Mouse (Mus musculus) embryonic facial prominence, embryonic 14.5 days (tissue): ENCODE results near the gene Uri1. TPM values are rescaled to one million over a fixed set of nuclear protein-coding genes. Genes with fewer than 3 reads are reported as not detected.
A peak's percentile ranks its signal among the peaks of the same experiment; 100 is the strongest.

Source experiments
- ATAC-seq: fragments of 200-750 bp; cut with Nextera tagmentation; 2 replicates; pipeline ENCODE4 v1.8.0; 2017; ENCODE audit warnings: low read depth, moderate number of reproducible peaks, moderate TSS enrichment
- DNase-seq: peaks from one replicate; pipeline ENCODE4 v3.0.0-alpha.2; 2015; ENCODE audit warnings: low spot score
- H3K27ac ChIP-seq: fragments of 300-500 bp; sonication (generic); replicated peaks from 2 replicates; pipeline ENCODE4 v1.5.1; 2014; ENCODE audit warnings: low read depth, mild to moderate bottlenecking, low read length, moderate library complexity
- H3K27me3 ChIP-seq: fragments of 300-500 bp; sonication (generic); replicated peaks from 2 replicates; pipeline ENCODE4 v1.6.1; 2014; ENCODE audit warnings: low read length; ENCODE audit not compliant: control insufficient read depth, insufficient read depth
- H3K36me3 ChIP-seq: fragments of 300-500 bp; sonication (generic); 2 replicates; pipeline ENCODE4 v1.6.1; 2014; ENCODE audit warnings: low read length, mixed read lengths; ENCODE audit not compliant: control insufficient read depth, insufficient read depth
- H3K4me1 ChIP-seq: fragments of 300-500 bp; sonication (generic); 2 replicates; pipeline ENCODE4 v1.6.1; 2014; ENCODE audit warnings: antibody characterized with exemption, low read length; ENCODE audit not compliant: control insufficient read depth, insufficient read depth
- H3K4me2 ChIP-seq: fragments of 300-500 bp; sonication (generic); 2 replicates; pipeline ENCODE4 v1.6.1; 2014; ENCODE audit warnings: low read depth, mild to moderate bottlenecking, low read length, moderate library complexity, mixed read lengths
- H3K4me3 ChIP-seq: fragments of 300-500 bp; sonication (generic); 2 replicates; pipeline ENCODE4 v1.5.1; 2014; ENCODE audit warnings: low read depth, mild to moderate bottlenecking, low read length
- H3K9ac ChIP-seq: fragments of 300-500 bp; sonication (generic); 2 replicates; pipeline ENCODE4 v1.6.1; 2014; ENCODE audit warnings: low read depth, mild to moderate bottlenecking, low read length, moderate library complexity, mixed read lengths
- H3K9me3 ChIP-seq: fragments of 300-500 bp; sonication (generic); 2 replicates; pipeline ENCODE4 v1.6.1; 2016; ENCODE audit warnings: low read length; ENCODE audit not compliant: control insufficient read depth
- WGBS: fragments of 180-500 bp; shearing (Covaris S2); extraction: QIAGEN DNeasy Blood & Tissue Kit; methylation state at CpG from one replicate; pipeline ENCODE4 v1.1.7; 2014; 5-methylcytosine and 5-hydroxymethylcytosine counted together
- polyA plus RNA-seq: library from polyadenylated mRNA; unstranded; fragments of >200 nt; fragmentation: Nextera tagmentation; extraction: Ambion mirVana; gene quantifications from 2 replicates; pipeline ENCODE4 v1.2.1, GENCODE M21; 2014

The Uri1 gene
- 42.0 and 42.1 TPM in 2 replicates for polyA plus RNA-seq

DNA sequence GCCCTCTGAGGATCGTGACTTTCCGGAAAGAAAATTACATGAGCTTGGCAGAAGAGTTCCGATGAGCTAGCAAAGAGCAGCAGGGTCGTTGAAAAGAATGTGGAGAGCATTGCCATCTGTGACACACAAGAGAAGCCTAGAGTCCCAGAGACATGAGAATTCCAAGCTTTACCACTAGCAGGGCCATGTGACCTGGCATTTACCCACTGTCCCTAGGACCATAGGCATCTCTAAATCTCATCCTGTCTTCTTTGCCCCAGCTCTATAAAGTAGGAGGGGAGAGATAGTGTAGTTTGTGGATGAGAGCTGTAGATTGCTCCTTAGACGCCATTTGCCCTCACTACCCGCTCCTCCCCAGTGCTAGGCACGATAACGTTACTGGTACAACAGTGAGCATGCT lies at the start of gene Uri1:
Uri1 (minus strand) TSS at position 101 of the 400 bp plus-strand sequence.
- Histone ChIP-seq H3K4me1 (no peaks in the 10 kb centered on the region), H3K27me3 (no peaks in the 10 kb centered on the region), H3K36me3 (no peaks in the 10 kb centered on the region), H3K4me2 (no peak within 1 kb of the TSS), H3K27ac (no peak within 1 kb of the TSS), H3K9me3 (no peaks in the 10 kb centered on the region), H3K4me3 (no peak within 1 kb of the TSS), H3K9ac (no peak within 1 kb of the TSS)
- DNase-seq = no peak
- 85% methylated on average over 8 of the region's 8 CpGs for WGBS
- ATAC-seq = no peak

- Histone ChIP-seq H3K4me3 (no peak overlapping the region), H3K36me3 (no peaks in the 10 kb centered on the region), H3K9me3 (no peaks in the 10 kb centered on the region), H3K4me2 (no peak overlapping the region), H3K27ac (no peak overlapping the region), H3K27me3 (no peaks in the 10 kb centered on the region), H3K4me1 (no peaks in the 10 kb centered on the region), H3K9ac (no peak overlapping the region)
- no peak for ATAC-seq
- DNase-seq = no peak
- 77% methylated on average over 5 of the region's 5 CpGs for WGBS
Observed at GRCm38 (mm10) chr7:38071065-38071464, 47.7 kb upstream of the Uri1 start.

DNA sequence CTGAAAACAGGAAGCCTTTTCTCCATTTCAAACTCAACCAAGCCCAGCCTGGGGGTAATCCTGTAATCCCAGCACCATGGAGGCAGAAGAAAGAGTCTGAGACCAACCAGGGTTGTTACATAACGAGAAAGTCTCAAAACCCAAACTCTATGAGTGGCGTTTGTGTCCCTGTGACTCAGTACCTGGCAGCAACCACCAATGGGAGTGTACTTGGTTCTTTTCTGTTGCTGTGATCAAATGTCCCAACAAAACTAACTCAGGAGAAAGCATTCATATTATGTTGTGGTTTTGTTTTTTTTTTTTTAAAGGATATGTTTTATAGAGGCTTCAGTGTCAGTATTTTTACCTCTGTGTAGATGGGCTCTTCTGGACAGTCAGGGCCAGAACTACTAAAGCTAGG lies 47.3 kb upstream of the Uri1 start:
- Histone ChIP-seq H3K36me3 (no peaks in the 10 kb centered on the region), H3K4me2 (no peak overlapping the region), H3K27ac (no peak overlapping the region), H3K27me3 (no peaks in the 10 kb centered on the region), H3K4me1 (no peaks in the 10 kb centered on the region), H3K4me3 (no peak overlapping the region), H3K9me3 (no peaks in the 10 kb centered on the region), H3K9ac (no peak overlapping the region)
- ATAC-seq = no peak
- WGBS = 40% methylated on average over 2 of the region's 2 CpGs
- no peak for DNase-seq

DNA sequence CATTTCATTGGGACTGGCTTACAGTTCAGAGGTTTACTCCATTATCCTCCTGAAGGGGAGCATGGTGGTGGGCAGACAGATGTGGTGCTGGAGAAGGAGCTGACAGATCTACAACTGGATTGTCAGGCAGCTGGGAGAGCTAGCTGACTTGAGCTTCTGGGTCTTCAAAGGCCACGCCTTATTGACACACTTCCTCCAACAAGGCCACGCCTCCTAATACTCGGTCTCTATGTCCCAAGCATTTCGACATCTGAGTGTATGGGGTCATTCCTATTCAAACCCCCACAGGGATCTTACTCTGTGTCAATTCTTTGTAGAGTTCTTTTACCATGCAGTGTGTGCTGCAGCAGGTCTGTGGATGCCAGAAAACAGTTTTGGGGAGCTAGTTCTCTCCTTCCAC lies 41.1 kb upstream of the Uri1 start:
- 55% methylated on average over 4 of the region's 4 CpGs for WGBS
- DNase-seq (no peak), ATAC-seq (no peak)
- no peak overlapping the region for H3K9ac ChIP-seq
- no peak overlapping the region for H3K27ac ChIP-seq
- no peak overlapping the region for H3K4me2 ChIP-seq
- H3K9me3 ChIP-seq = no peaks in the 10 kb centered on the region
- no peaks in the 10 kb centered on the region for H3K27me3 ChIP-seq
- H3K36me3 ChIP-seq = no peaks in the 10 kb centered on the region
- no peaks in the 10 kb centered on the region for H3K4me1 ChIP-seq
- H3K4me3 ChIP-seq = no peak overlapping the region

DNA sequence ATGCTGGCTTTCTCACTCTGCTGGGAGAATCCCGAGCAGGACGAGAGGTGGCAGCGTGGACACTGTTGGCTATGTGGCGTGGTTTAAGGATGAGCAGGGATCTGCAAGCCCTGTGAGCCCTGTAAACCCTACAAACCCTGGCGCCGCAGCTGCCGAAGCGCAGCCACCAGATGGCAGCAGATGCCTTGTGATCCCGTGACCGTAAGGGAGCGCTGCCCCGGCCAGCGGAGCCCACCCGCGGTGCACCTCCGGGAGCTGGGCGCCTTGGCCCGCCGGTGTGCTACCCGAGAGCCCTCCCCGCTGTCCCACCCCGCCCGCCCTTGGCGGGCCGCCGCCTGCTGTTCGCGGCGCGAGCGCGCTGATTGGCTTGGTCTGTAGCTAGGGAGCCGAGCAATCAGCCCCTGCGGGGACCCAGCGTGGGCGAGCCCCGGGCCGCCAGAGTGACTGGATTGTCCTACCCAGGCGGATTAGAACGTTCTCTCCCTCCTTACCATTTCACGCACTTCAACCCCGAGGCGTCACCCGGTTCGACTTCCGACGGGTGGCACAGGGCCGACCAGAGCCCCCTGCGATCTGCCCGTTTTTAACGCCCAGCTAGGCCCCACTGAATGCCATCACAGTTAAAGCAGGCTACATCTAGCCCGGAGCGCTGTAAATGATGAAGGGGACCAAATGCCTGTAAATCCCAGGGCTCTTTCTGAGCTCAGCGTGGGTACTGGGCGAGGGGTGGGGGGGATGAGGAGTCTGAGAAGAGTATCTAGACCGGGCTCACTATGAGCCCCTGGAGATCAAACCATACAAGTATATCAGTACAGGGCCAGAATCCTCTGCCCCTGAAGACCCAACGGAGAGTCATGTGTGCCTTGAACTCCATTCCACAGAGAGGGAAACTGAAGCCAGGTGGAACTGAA lies 38.0 kb upstream of the Uri1 start:
- Histone ChIP-seq H3K9ac (peak overlapping the region; percentile 74), H3K4me3 (peak overlapping the region; percentile 53), H3K4me2 (peak overlapping the region; percentile 86), H3K36me3 (no peaks in the 10 kb centered on the region), H3K27me3 (no peaks in the 10 kb centered on the region), H3K4me1 (no peaks in the 10 kb centered on the region), H3K27ac (peak overlapping the region; percentile 19), H3K9me3 (no peaks in the 10 kb centered on the region)
- peak; percentile 94 for DNase-seq
- ATAC-seq = peak; percentile 96
- WGBS = under 1% methylated on average over 33 of the region's 57 CpGs

- Histone ChIP-seq H3K4me3 (no peak overlapping the region), H3K9me3 (no peaks in the 10 kb centered on the region), H3K4me2 (no peak overlapping the region), H3K4me1 (no peaks in the 10 kb centered on the region), H3K27me3 (no peaks in the 10 kb centered on the region), H3K36me3 (no peaks in the 10 kb centered on the region), H3K9ac (no peak overlapping the region), H3K27ac (no peak overlapping the region)
- DNase-seq (no peak), ATAC-seq (no peak)
- 70% methylated on average over 8 of the region's 8 CpGs for WGBS
Observed at GRCm38 (mm10) chr7:38059636-38060330, 36.4 kb upstream of the Uri1 start.

DNA sequence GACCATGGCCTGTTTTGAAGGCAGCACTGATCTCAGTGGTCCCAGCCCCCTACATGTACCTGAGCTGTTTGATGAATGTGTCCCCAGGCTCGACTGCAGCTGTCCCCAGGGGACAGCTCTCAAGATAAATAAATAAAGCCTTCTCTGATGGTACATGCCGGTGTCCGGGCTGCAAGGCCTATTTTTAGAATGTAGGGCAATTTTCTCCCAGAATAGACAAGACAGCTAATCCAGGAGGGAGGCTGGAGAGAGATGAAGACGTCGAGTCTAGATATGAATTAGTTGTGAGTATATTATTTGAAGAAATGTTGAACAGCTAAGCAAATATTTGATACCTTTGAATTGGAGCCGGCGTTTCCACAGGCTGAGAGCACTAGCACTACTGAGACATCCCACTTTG lies 35.7 kb upstream of the Uri1 start:
- 41% methylated on average over 7 of the region's 7 CpGs for WGBS
- H3K9me3 ChIP-seq = no peaks in the 10 kb centered on the region
- H3K4me1 ChIP-seq = no peaks in the 10 kb centered on the region
- H3K27me3 ChIP-seq = no peaks in the 10 kb centered on the region
- no peaks in the 10 kb centered on the region for H3K36me3 ChIP-seq
- ATAC-seq (no peak), DNase-seq (peak; percentile 3)
- H3K4me3 ChIP-seq = no peak overlapping the region
- no peak overlapping the region for H3K4me2 ChIP-seq
- H3K9ac ChIP-seq = 0 out of 2 replicates have a peak overlapping the region, but pooled peaks have one; percentile 5
- H3K27ac ChIP-seq = no peak overlapping the region

- Histone ChIP-seq H3K4me1 (no peaks in the 10 kb centered on the region), H3K36me3 (no peaks in the 10 kb centered on the region), H3K27ac (no peak overlapping the region), H3K4me3 (no peak overlapping the region), H3K9ac (no peak overlapping the region), H3K4me2 (no peak overlapping the region), H3K27me3 (no peaks in the 10 kb centered on the region), H3K9me3 (no peaks in the 10 kb centered on the region)
- DNase-seq (no peak), ATAC-seq (no peak)
- WGBS = 63% methylated on average over 2 of the region's 2 CpGs
Observed at GRCm38 (mm10) chr7:38055996-38056395, 32.6 kb upstream of the Uri1 start.
